In genomic region chr12:100609766-100610165, GRCm38 (mm10) we compare ENCODE assay signal across 23 mouse cellular contexts.
DNase-seq lines count a peak whose midpoint lies in the region; ATAC-seq lines count a peak whose summit lies in the region.
"Had no signal": no experiment of that assay in that cellular context is flagged by ENCODE, and none has a peak within 500 bp of the region (broad histone marks: within the 10 kb centered on the region; RNA-seq: fewer than 3 reads in every experiment).

No protein-coding gene starts in this region.

- DNase-seq in 416B (ENCODE audit: low read depth) (peak; percentile 18), MEL-GATA-1-ER (ENCODE audit: extremely low read depth, low read depth) (peak; percentile 39)
- no peak for DNase-seq in yolk sac, embryonic 10.5 days (ENCODE audit: low spot score)
- DNase-seq in left cerebral cortex, adult 8-10 months (ENCODE audit: low spot score in 2 of 2): no peak
- DNase-seq in frontal cortex, adult 2 months (ENCODE audit: extremely low spot score in 1 of 2, low spot score in 1 of 2): no peak
- DNase-seq: adrenal gland, adult 8-10 months; adrenal gland, postnatal 36 days; B cell, adult 2 months; cerebellum, adult 18-20 months; cerebellum, adult 9-11 months; cerebellum, postnatal 25 days; embryo, embryonic 11 days; gastrocnemius, adult 2 months; gastrocnemius, postnatal 14 days; heart, adult 18-20 months; heart, postnatal 10 days; heart, postnatal 36 days; kidney, adult 11 months had no signal

- peak; percentile 73 for ATAC-seq in megakaryocyte, adult 5-6 weeks (ENCODE audit: poor library complexity, severe bottlenecking)
- ATAC-seq: forebrain, embryonic 13.5 days; forebrain, embryonic 16.5 days; hindbrain, embryonic 16.5 days; intestine, embryonic 15.5 days had no signal

Comparison
In these comparisons a context has a peak if more than half of its experiments do, and no peak if none do; other contexts are left out.
1. DNase-seq: peak in 416B (single experiment) and MEL-GATA-1-ER (single experiment); none in yolk sac, embryonic 10.5 days (single experiment), left cerebral cortex, adult 8-10 months (0 of 2) and frontal cortex, adult 2 months (0 of 2).